Mouse (Mus musculus): ENCODE data around the gene Napsa. TPM values are rescaled to one million over a fixed set of nuclear protein-coding genes. Genes with fewer than 3 reads are reported as not detected.

Gene Napsa
- total RNA-seq, 1 experiment = 13.7 TPM

GRCm38 (mm10) chr7:44623714-44624542 is 51.7 kb downstream of the Napsa start:
- H3K4me1 ChIP-seq (ENCODE audit: control insufficient read depth in 2 of 2, insufficient read depth in 2 of 2, low read length in 2 of 2, poor library complexity in 1 of 2) = peaks cover 0 to 6% of the 10 kb centered on the region in 2 experiments; a peak in 1 of 4 replicates
- H3K4me3 ChIP-seq (ENCODE audit: insufficient read depth in 1 of 2, low read depth in 1 of 2, low read length in 2 of 2, poor library complexity in 1 of 2, severe bottlenecking in 1 of 2) = peak overlapping the region in 1 of 2 experiments; percentile 14; a peak in 1 of 4 replicates
- no peak for TF ChIP-seq ZNF384 (IDR thresholded peaks at IDR 0.05; ENCODE audit: low read depth, low read length)
- no peak for TF ChIP-seq MAFK (IDR thresholded peaks at IDR 0.05; ENCODE audit: insufficient read depth, low read depth, low read length)
- no peak for TF ChIP-seq HCFC1 (IDR thresholded peaks at IDR 0.05; ENCODE audit: borderline replicate concordance, insufficient read depth, low read length)
- no peak for TF ChIP-seq ZC3H11A (IDR thresholded peaks at IDR 0.05; ENCODE audit: borderline replicate concordance, low read depth, low read length)
- TF ChIP-seq CHD2 (IDR thresholded peaks at IDR 0.05; ENCODE audit: low read depth, low read length) = no peak
- no peak overlapping the region for H3K27ac ChIP-seq (ENCODE audit: insufficient read depth, low read depth, low read length, poor library complexity, severe bottlenecking)
- H3K36me3 ChIP-seq (ENCODE audit: control insufficient read depth, insufficient read depth, low read length, poor library complexity, severe bottlenecking) = peaks cover 6% of the 10 kb centered on the region; the same call in 1 of the 2 replicates
- DNase-seq (ENCODE audit: low read depth, low spot score) = no peak
- H3K9me3 ChIP-seq (ENCODE audit: control insufficient read depth, insufficient read depth, low read depth, low read length) = no peaks in the 10 kb centered on the region
- in situ Hi-C loops (cut with MboI; ENCODE audit: low sequenced_read_pairs in 2 of 2, unreplicated experiment in 2 of 2) = no loop called here
- H3K9ac ChIP-seq (ENCODE audit: insufficient read depth, low read depth, low read length, poor library complexity, severe bottlenecking) = no peak overlapping the region

- Histone ChIP-seq H3K36me3 (ENCODE audit: control insufficient read depth, insufficient read depth, low read length, poor library complexity, severe bottlenecking) (peaks cover 6% of the 10 kb centered on the region; the same call in 1 of the 2 replicates), H3K4me1 (ENCODE audit: control insufficient read depth in 2 of 2, insufficient read depth in 2 of 2, low read length in 2 of 2, poor library complexity in 1 of 2) (peaks cover 0 to 6% of the 10 kb centered on the region in 2 experiments; a peak in 1 of 4 replicates), H3K4me3 (ENCODE audit: insufficient read depth in 1 of 2, low read depth in 1 of 2, low read length in 2 of 2, poor library complexity in 1 of 2, severe bottlenecking in 1 of 2) (no peak overlapping the region), H3K27ac (ENCODE audit: insufficient read depth, low read depth, low read length, poor library complexity, severe bottlenecking) (no peak overlapping the region), H3K9me3 (ENCODE audit: control insufficient read depth, insufficient read depth, low read depth, low read length) (no peaks in the 10 kb centered on the region), H3K9ac (ENCODE audit: insufficient read depth, low read depth, low read length, poor library complexity, severe bottlenecking) (no peak overlapping the region)
- in situ Hi-C loops (cut with MboI; ENCODE audit: low sequenced_read_pairs in 2 of 2, unreplicated experiment in 2 of 2) = no loop called here
- DNase-seq (ENCODE audit: low read depth, low spot score) = no peak
- no peak for TF ChIP-seq CHD2 (IDR thresholded peaks at IDR 0.05; ENCODE audit: low read depth, low read length)
- TF ChIP-seq ZNF384 (IDR thresholded peaks at IDR 0.05; ENCODE audit: low read depth, low read length) = no peak
- TF ChIP-seq ZC3H11A (IDR thresholded peaks at IDR 0.05; ENCODE audit: borderline replicate concordance, low read depth, low read length) = no peak
- TF ChIP-seq HCFC1 (IDR thresholded peaks at IDR 0.05; ENCODE audit: borderline replicate concordance, insufficient read depth, low read length) = no peak
- TF ChIP-seq MAFK (IDR thresholded peaks at IDR 0.05; ENCODE audit: insufficient read depth, low read depth, low read length) = no peak
Observed at GRCm38 (mm10) chr7:44624543-44624826, 52.3 kb downstream of the Napsa start.

- no peak overlapping the region for H3K9ac ChIP-seq (ENCODE audit: insufficient read depth, low read depth, low read length, poor library complexity, severe bottlenecking)
- no peak overlapping the region for H3K27ac ChIP-seq (ENCODE audit: insufficient read depth, low read depth, low read length, poor library complexity, severe bottlenecking)
- in situ Hi-C loops (cut with MboI; ENCODE audit: low sequenced_read_pairs in 2 of 2, unreplicated experiment in 2 of 2) = no loop called here
- no peak overlapping the region for H3K4me3 ChIP-seq (ENCODE audit: insufficient read depth in 1 of 2, low read depth in 1 of 2, low read length in 2 of 2, poor library complexity in 1 of 2, severe bottlenecking in 1 of 2)
- TF ChIP-seq HCFC1 (IDR thresholded peaks at IDR 0.05; ENCODE audit: borderline replicate concordance, insufficient read depth, low read length) = no peak
- no peak for TF ChIP-seq CHD2 (IDR thresholded peaks at IDR 0.05; ENCODE audit: low read depth, low read length)
- no peak for TF ChIP-seq MAFK (IDR thresholded peaks at IDR 0.05; ENCODE audit: insufficient read depth, low read depth, low read length)
- TF ChIP-seq ZNF384 (IDR thresholded peaks at IDR 0.05; ENCODE audit: low read depth, low read length) = no peak
- no peak for TF ChIP-seq ZC3H11A (IDR thresholded peaks at IDR 0.05; ENCODE audit: borderline replicate concordance, low read depth, low read length)
- H3K36me3 ChIP-seq (ENCODE audit: control insufficient read depth, insufficient read depth, low read length, poor library complexity, severe bottlenecking) = peaks cover 6% of the 10 kb centered on the region; the same call in 1 of the 2 replicates
- no peak for DNase-seq (ENCODE audit: low read depth, low spot score)
- no peaks in the 10 kb centered on the region for H3K9me3 ChIP-seq (ENCODE audit: control insufficient read depth, insufficient read depth, low read depth, low read length)
- H3K4me1 ChIP-seq (ENCODE audit: control insufficient read depth in 2 of 2, insufficient read depth in 2 of 2, low read length in 2 of 2, poor library complexity in 1 of 2) = peaks cover 0 to 6% of the 10 kb centered on the region in 2 experiments; a peak in 2 of 4 replicates
Observed at GRCm38 (mm10) chr7:44624828-44625227, 52.6 kb downstream of the Napsa start.

GRCm38 (mm10) chr7:44625241-44626067 is 53.3 kb downstream of the Napsa start:
- Histone ChIP-seq H3K9me3 (ENCODE audit: control insufficient read depth, insufficient read depth, low read depth, low read length) (no peaks in the 10 kb centered on the region), H3K4me3 (ENCODE audit: insufficient read depth in 1 of 2, low read depth in 1 of 2, low read length in 2 of 2, poor library complexity in 1 of 2, severe bottlenecking in 1 of 2) (no peak overlapping the region), H3K4me1 (ENCODE audit: control insufficient read depth in 2 of 2, insufficient read depth in 2 of 2, low read length in 2 of 2, poor library complexity in 1 of 2) (peaks cover 3 to 12% of the 10 kb centered on the region in 2 experiments; a peak in 2 of 4 replicates), H3K36me3 (ENCODE audit: control insufficient read depth, insufficient read depth, low read length, poor library complexity, severe bottlenecking) (peaks cover 6% of the 10 kb centered on the region; the same call in 1 of the 2 replicates), H3K9ac (ENCODE audit: insufficient read depth, low read depth, low read length, poor library complexity, severe bottlenecking) (no peak overlapping the region), H3K27ac (ENCODE audit: insufficient read depth, low read depth, low read length, poor library complexity, severe bottlenecking) (no peak overlapping the region)
- DNase-seq (ENCODE audit: low read depth, low spot score) = no peak
- TF ChIP-seq CHD2 (IDR thresholded peaks at IDR 0.05; ENCODE audit: low read depth, low read length) (no peak), ZC3H11A (IDR thresholded peaks at IDR 0.05; ENCODE audit: borderline replicate concordance, low read depth, low read length) (no peak), HCFC1 (IDR thresholded peaks at IDR 0.05; ENCODE audit: borderline replicate concordance, insufficient read depth, low read length) (no peak), MAFK (IDR thresholded peaks at IDR 0.05; ENCODE audit: insufficient read depth, low read depth, low read length) (no peak), ZNF384 (IDR thresholded peaks at IDR 0.05; ENCODE audit: low read depth, low read length) (no peak)
- in situ Hi-C loops (cut with MboI; ENCODE audit: low sequenced_read_pairs in 2 of 2, unreplicated experiment in 2 of 2) = no loop called here
